Mouse (Mus musculus) bone marrow macrophage, adult 2 months (primary cell): ENCODE measurements around the gene Setd7.

Experiments used
- CTCF ChIP-seq: IDR thresholded peaks from 2 replicates; pipeline ENCODE4 v1.5.1; 2012; ENCODE audit warnings: low read depth, mild to moderate bottlenecking, low read length, moderate library complexity
- POLR2A ChIP-seq: IDR thresholded peaks from 2 replicates; pipeline ENCODE4 v1.6.1; 2012; ENCODE audit warnings: mild to moderate bottlenecking, low read depth, low read length, borderline replicate concordance

GRCm38 (mm10) chr3:51561109-51561992, 672 bp upstream of the Setd7 start:
- TF ChIP-seq CTCF (0 out of 2 replicates have a peak, but pooled peaks have one; percentile 21), POLR2A (no peak)
